In the genomic region with DNA sequence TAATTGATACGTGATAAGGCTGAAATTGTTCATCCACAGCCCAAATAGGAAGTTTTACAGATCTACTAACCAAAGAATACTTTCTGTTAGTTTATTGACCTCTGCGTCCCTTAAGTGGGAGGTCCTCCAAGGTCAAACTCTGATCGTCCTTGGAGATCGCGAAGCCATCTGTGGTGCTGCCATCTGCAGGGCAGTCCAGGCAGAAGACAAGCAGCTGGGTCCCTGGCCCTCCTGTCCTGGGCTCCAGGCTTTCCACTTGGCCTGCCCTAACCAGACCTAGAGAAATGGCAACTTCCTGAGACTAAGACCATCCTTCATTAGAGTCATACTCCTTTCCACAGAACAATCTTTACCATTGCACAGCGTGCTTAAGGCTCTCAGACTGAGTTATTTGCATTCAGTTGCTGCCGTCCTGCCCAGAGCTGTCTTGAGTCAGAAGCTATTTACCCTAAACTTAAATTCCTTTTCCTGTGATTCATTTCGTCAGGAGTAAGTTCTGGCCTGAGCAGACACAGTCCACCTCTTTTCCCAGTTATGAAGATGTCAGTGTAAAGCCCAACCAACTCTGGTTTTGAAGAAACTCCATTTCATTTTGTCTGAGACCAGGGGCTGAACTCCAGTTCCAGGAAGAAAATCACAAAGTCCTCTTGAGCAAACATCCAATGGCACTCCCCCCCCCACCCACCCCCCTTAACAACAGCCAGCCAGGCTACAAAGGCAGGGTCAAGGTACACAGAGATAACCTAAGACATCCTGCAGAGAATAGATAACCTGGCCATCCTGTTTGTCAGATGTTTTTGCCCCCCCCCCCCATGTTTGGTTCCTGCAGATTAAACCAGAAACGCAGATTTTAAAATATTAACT, we compare ENCODE assay signal across 12 mouse cellular contexts. TPM values are rescaled to one million over a fixed set of nuclear protein-coding genes. Genes with fewer than 3 reads are reported as not detected.
DNase-seq lines count a peak whose midpoint lies in the region; ATAC-seq and TF ChIP-seq lines count a peak whose summit lies in the region.
"Had no signal": no experiment of that assay in that cellular context is flagged by ENCODE, and none has a peak within 500 bp of the region (broad histone marks: within the 10 kb centered on the region; RNA-seq: fewer than 3 reads in every experiment).

No protein-coding gene starts in this region.

- peak; percentile 10 for DNase-seq in adrenal gland, postnatal 10 days
- no peak for DNase-seq in adrenal gland, postnatal 25 days
- DNase-seq in left cerebral cortex, adult 2 months (ENCODE audit: extremely low spot score in 1 of 2, low spot score in 2 of 2), result no peak
- DNase-seq in left cerebral cortex, adult 9 months (ENCODE audit: low spot score in 2 of 2), result no peak
- DNase-seq in right cerebral cortex, postnatal 25 days, result no peak
- DNase-seq in layer of hippocampus, postnatal 36 days, result no peak
- DNase-seq: B cell, adult 2 months had no signal

- H3K27ac ChIP-seq in left cerebral cortex, adult 2 months, result no peak overlapping the region
- H3K27ac ChIP-seq in embryonic fibroblast, embryonic 13.5 days (ENCODE audit: insufficient read depth, low read length), result peak overlapping the region; percentile 70
- H3K27ac ChIP-seq: embryonic facial prominence, embryonic 15.5 days; hindbrain, embryonic 13.5 days; midbrain, embryonic 10.5 days had no signal

- TF ChIP-seq CTCF in left cerebral cortex, adult 2 months (IDR thresholded peaks at IDR 0.05), result peak; percentile 12; the same call in 1 of the 2 replicates
- peak; percentile 63 for TF ChIP-seq CTCF in embryonic fibroblast, embryonic 13.5 days (IDR thresholded peaks at IDR 0.05; ENCODE audit: borderline replicate concordance, insufficient read depth, low read length)

- ATAC-seq in neutrophil, adult 5-6 weeks (ENCODE audit: extremely low read depth, insufficient number of reproducible peaks, low FRiP score, poor library complexity, severe bottlenecking), result peak; percentile 26; the same call in 1 of the 2 replicates

- H3K4me3 ChIP-seq in left cerebral cortex, adult 2 months, result no peak overlapping the region
- H3K4me3 ChIP-seq in embryonic fibroblast, embryonic 13.5 days (ENCODE audit: insufficient read depth, low read length), result no peak overlapping the region
- H3K4me3 ChIP-seq: embryonic facial prominence, embryonic 15.5 days; hindbrain, embryonic 13.5 days; midbrain, embryonic 10.5 days had no signal

- intact Hi-C loops in left cerebral cortex, adult 2 months (cut with DNase I), result no loop called here

- H3K4me1 ChIP-seq in embryonic fibroblast, embryonic 13.5 days (ENCODE audit: control insufficient read depth, insufficient read depth, low read length), result peaks cover 2% of the 10 kb centered on the region; the same call in 1 of the 2 replicates
- H3K4me1 ChIP-seq: embryonic facial prominence, embryonic 15.5 days; hindbrain, embryonic 13.5 days; midbrain, embryonic 10.5 days had no signal

- TF ChIP-seq POLR2A in embryonic fibroblast, embryonic 13.5 days (IDR thresholded peaks at IDR 0.05; ENCODE audit: low read depth, low read length), result no peak

RNA-seq across cellular contexts. Expression of a gene that starts 35.0 kb away (rescaled TPM):
- 1 to 10 TPM; 2.9 to 9.9 TPM for total RNA-seq in adrenal gland, postnatal 10 days (2021)
- 0.73 and 1.1 TPM in 2 replicates for total RNA-seq in adrenal gland, postnatal 25 days (2021)
- under 1 TPM; 0.44 to 0.54 TPM for total RNA-seq in left cerebral cortex, adult 2 months (2021)
- 1.0 and 1.4 TPM in 2 replicates for polyA plus RNA-seq in embryonic fibroblast, embryonic 13.5 days (2011; ENCODE audit: insufficient read length, low read depth, missing spikeins)
- 0.12 and 0.49 TPM in 2 replicates for total RNA-seq in neutrophil, adult 5-6 weeks (2017)
- total RNA-seq in layer of hippocampus, postnatal 36 days (2021), result under 1 TPM; 0.37 to 0.56 TPM

RNA-seq across cellular contexts. Expression of a gene that starts 38.0 kb away (rescaled TPM):
- 10 to 100 TPM; 61.3 to 67.6 TPM for total RNA-seq in adrenal gland, postnatal 10 days (2021)
- 91.8 and 107 TPM in 2 replicates for total RNA-seq in adrenal gland, postnatal 25 days (2021)
- 10 to 100 TPM; 40.3 to 49.9 TPM for total RNA-seq in left cerebral cortex, adult 2 months (2021)
- 57.1 and 90.2 TPM in 2 replicates for polyA plus RNA-seq in embryonic fibroblast, embryonic 13.5 days (2011; ENCODE audit: insufficient read length, low read depth, missing spikeins)
- 46.3 and 63.8 TPM in 2 replicates for total RNA-seq in neutrophil, adult 5-6 weeks (2017)
- 10 to 100 TPM; 38.8 to 39.7 TPM for total RNA-seq in layer of hippocampus, postnatal 36 days (2021)
